Mouse (Mus musculus): ENCODE measurements at regions not wholly inside any gene's neighbourhood (a gene's known extent, or its start where the extent isn't known, plus 50 kb on each side); places are given as distances from the start of the nearest gene placed in this dataset.

- Histone ChIP-seq H3K9me3 (replicated peaks; ENCODE audit: control insufficient read depth, low read length) (no peaks in the 10 kb centered on the region), H3K4me3 (ENCODE audit: low read depth, low read length) (no peak overlapping the region), H3K4me1 (ENCODE audit: control insufficient read depth, insufficient read depth, low read length) (no peaks in the 10 kb centered on the region), H3K9ac (replicated peaks; ENCODE audit: low read length) (no peak overlapping the region), H3K27me3 (ENCODE audit: control insufficient read depth, insufficient read depth, low read length) (no peaks in the 10 kb centered on the region), H3K4me2 (ENCODE audit: low read depth, low read length) (no peak overlapping the region), H3K27ac (replicated peaks; ENCODE audit: low read depth, low read length) (no peak overlapping the region), H3K36me3 (replicated peaks; ENCODE audit: control insufficient read depth, insufficient read depth, low read depth, low read length) (no peaks in the 10 kb centered on the region)
- WGBS = 74% methylated on average over 4 of the region's 4 CpGs
- ATAC-seq (replicated peaks; ENCODE audit: insufficient number of reproducible peaks, low FRiP score, low TSS enrichment, low read depth) (no peak), DNase-seq (ENCODE audit: low spot score) (no peak)
These were observed 380.9 kb upstream of the Mctp2 start for GRCm38 (mm10) chr7:72687356-72687755.

- H3K27ac ChIP-seq (replicated peaks; ENCODE audit: low read depth, low read length) = no peak overlapping the region
- WGBS = 92% methylated on average over 3 of the region's 3 CpGs
- no peaks in the 10 kb centered on the region for H3K36me3 ChIP-seq (replicated peaks; ENCODE audit: control insufficient read depth, insufficient read depth, low read depth, low read length)
- no peak overlapping the region for H3K9ac ChIP-seq (replicated peaks; ENCODE audit: low read length)
- ATAC-seq (replicated peaks; ENCODE audit: insufficient number of reproducible peaks, low FRiP score, low TSS enrichment, low read depth) (no peak), DNase-seq (ENCODE audit: low spot score) (no peak)
- H3K9me3 ChIP-seq (replicated peaks; ENCODE audit: control insufficient read depth, low read length) = no peaks in the 10 kb centered on the region
- no peak overlapping the region for H3K4me2 ChIP-seq (ENCODE audit: low read depth, low read length)
- H3K27me3 ChIP-seq (ENCODE audit: control insufficient read depth, insufficient read depth, low read length) = no peaks in the 10 kb centered on the region
- no peaks in the 10 kb centered on the region for H3K4me1 ChIP-seq (ENCODE audit: control insufficient read depth, insufficient read depth, low read length)
- no peak overlapping the region for H3K4me3 ChIP-seq (ENCODE audit: low read depth, low read length)
These were observed 385.0 kb upstream of the Mctp2 start for GRCm38 (mm10) chr7:72691396-72691795.

GRCm38 (mm10) chr7:72691859-72692258 lies 385.5 kb upstream of the Mctp2 start:
- Histone ChIP-seq H3K4me2 (ENCODE audit: low read depth, low read length) (no peak overlapping the region), H3K4me1 (ENCODE audit: control insufficient read depth, insufficient read depth, low read length) (no peaks in the 10 kb centered on the region), H3K4me3 (ENCODE audit: low read depth, low read length) (no peak overlapping the region), H3K27ac (replicated peaks; ENCODE audit: low read depth, low read length) (no peak overlapping the region), H3K9me3 (replicated peaks; ENCODE audit: control insufficient read depth, low read length) (no peaks in the 10 kb centered on the region), H3K9ac (replicated peaks; ENCODE audit: low read length) (no peak overlapping the region), H3K27me3 (ENCODE audit: control insufficient read depth, insufficient read depth, low read length) (no peaks in the 10 kb centered on the region), H3K36me3 (replicated peaks; ENCODE audit: control insufficient read depth, insufficient read depth, low read depth, low read length) (no peaks in the 10 kb centered on the region)
- ATAC-seq (replicated peaks; ENCODE audit: insufficient number of reproducible peaks, low FRiP score, low TSS enrichment, low read depth) = no peak
- WGBS = 84% methylated on average over 9 of the region's 9 CpGs
- DNase-seq (ENCODE audit: low spot score) = no peak

GRCm38 (mm10) chr7:72696736-72697135 lies 390.3 kb upstream of the Mctp2 start:
- DNase-seq (ENCODE audit: low spot score) (no peak), ATAC-seq (replicated peaks; ENCODE audit: insufficient number of reproducible peaks, low FRiP score, low TSS enrichment, low read depth) (no peak)
- 86% methylated on average over 3 of the region's 3 CpGs for WGBS
- Histone ChIP-seq H3K9ac (replicated peaks; ENCODE audit: low read length) (no peak overlapping the region), H3K9me3 (replicated peaks; ENCODE audit: control insufficient read depth, low read length) (no peaks in the 10 kb centered on the region), H3K27me3 (ENCODE audit: control insufficient read depth, insufficient read depth, low read length) (no peaks in the 10 kb centered on the region), H3K27ac (replicated peaks; ENCODE audit: low read depth, low read length) (no peak overlapping the region), H3K4me2 (ENCODE audit: low read depth, low read length) (no peak overlapping the region), H3K4me3 (ENCODE audit: low read depth, low read length) (no peak overlapping the region), H3K4me1 (ENCODE audit: control insufficient read depth, insufficient read depth, low read length) (no peaks in the 10 kb centered on the region), H3K36me3 (replicated peaks; ENCODE audit: control insufficient read depth, insufficient read depth, low read depth, low read length) (no peaks in the 10 kb centered on the region)

GRCm38 (mm10) chr7:72703652-72704341 lies 397.4 kb upstream of the Mctp2 start:
- DNase-seq (ENCODE audit: low spot score) = peak; percentile 28

GRCm38 (mm10) chr7:72711193-72712131 lies 405.1 kb upstream of the Mctp2 start:
- H3K27me3 ChIP-seq (ENCODE audit: control insufficient read depth, insufficient read depth, low read length) = no peaks in the 10 kb centered on the region
- DNase-seq (ENCODE audit: low spot score) (peak; percentile 72), ATAC-seq (replicated peaks; ENCODE audit: insufficient number of reproducible peaks, low FRiP score, low TSS enrichment, low read depth) (peak; percentile 62; the same call in 1 of the 2 replicates)
- no peaks in the 10 kb centered on the region for H3K36me3 ChIP-seq (replicated peaks; ENCODE audit: control insufficient read depth, insufficient read depth, low read depth, low read length)
- no peak overlapping the region for H3K4me3 ChIP-seq (ENCODE audit: low read depth, low read length)
- H3K9me3 ChIP-seq (replicated peaks; ENCODE audit: control insufficient read depth, low read length) = no peaks in the 10 kb centered on the region
- no peak overlapping the region for H3K27ac ChIP-seq (replicated peaks; ENCODE audit: low read depth, low read length)
- no peak overlapping the region for H3K9ac ChIP-seq (replicated peaks; ENCODE audit: low read length)
- H3K4me2 ChIP-seq (ENCODE audit: low read depth, low read length) = no peak overlapping the region
- 52% methylated on average over 8 of the region's 8 CpGs for WGBS
- no peaks in the 10 kb centered on the region for H3K4me1 ChIP-seq (ENCODE audit: control insufficient read depth, insufficient read depth, low read length)

More at GRCm38 (mm10) chr7:72703652-72704341, 397.4 kb upstream of the Mctp2 start:
- Histone ChIP-seq H3K4me2 (ENCODE audit: low read depth, low read length) (no peak overlapping the region), H3K27me3 (ENCODE audit: control insufficient read depth, insufficient read depth, low read length) (no peaks in the 10 kb centered on the region), H3K36me3 (replicated peaks; ENCODE audit: control insufficient read depth, insufficient read depth, low read depth, low read length) (no peaks in the 10 kb centered on the region), H3K27ac (replicated peaks; ENCODE audit: low read depth, low read length) (no peak overlapping the region), H3K9ac (replicated peaks; ENCODE audit: low read length) (no peak overlapping the region), H3K4me3 (ENCODE audit: low read depth, low read length) (no peak overlapping the region), H3K9me3 (replicated peaks; ENCODE audit: control insufficient read depth, low read length) (no peaks in the 10 kb centered on the region), H3K4me1 (ENCODE audit: control insufficient read depth, insufficient read depth, low read length) (no peaks in the 10 kb centered on the region)
- no peak for ATAC-seq (replicated peaks; ENCODE audit: insufficient number of reproducible peaks, low FRiP score, low TSS enrichment, low read depth)
- WGBS = 54% methylated on average over 5 of the region's 5 CpGs

GRCm38 (mm10) chr7:72715401-72715800 lies 409.0 kb upstream of the Mctp2 start:
- WGBS = 51% methylated on average over 5 of the region's 5 CpGs
- Histone ChIP-seq H3K4me1 (ENCODE audit: control insufficient read depth, insufficient read depth, low read length) (no peaks in the 10 kb centered on the region), H3K9me3 (replicated peaks; ENCODE audit: control insufficient read depth, low read length) (no peaks in the 10 kb centered on the region), H3K27me3 (ENCODE audit: control insufficient read depth, insufficient read depth, low read length) (no peaks in the 10 kb centered on the region), H3K9ac (replicated peaks; ENCODE audit: low read length) (no peak overlapping the region), H3K27ac (replicated peaks; ENCODE audit: low read depth, low read length) (no peak overlapping the region), H3K4me3 (ENCODE audit: low read depth, low read length) (no peak overlapping the region), H3K36me3 (replicated peaks; ENCODE audit: control insufficient read depth, insufficient read depth, low read depth, low read length) (no peaks in the 10 kb centered on the region), H3K4me2 (ENCODE audit: low read depth, low read length) (no peak overlapping the region)
- DNase-seq (ENCODE audit: low spot score) (no peak), ATAC-seq (replicated peaks; ENCODE audit: insufficient number of reproducible peaks, low FRiP score, low TSS enrichment, low read depth) (no peak)

- Histone ChIP-seq H3K27ac (replicated peaks; ENCODE audit: low read depth, low read length) (no peak overlapping the region), H3K9ac (replicated peaks; ENCODE audit: low read length) (no peak overlapping the region), H3K9me3 (replicated peaks; ENCODE audit: control insufficient read depth, low read length) (no peaks in the 10 kb centered on the region), H3K4me1 (ENCODE audit: control insufficient read depth, insufficient read depth, low read length) (no peaks in the 10 kb centered on the region), H3K4me3 (ENCODE audit: low read depth, low read length) (no peak overlapping the region), H3K27me3 (ENCODE audit: control insufficient read depth, insufficient read depth, low read length) (no peaks in the 10 kb centered on the region), H3K4me2 (ENCODE audit: low read depth, low read length) (no peak overlapping the region), H3K36me3 (replicated peaks; ENCODE audit: control insufficient read depth, insufficient read depth, low read depth, low read length) (no peaks in the 10 kb centered on the region)
- ATAC-seq (replicated peaks; ENCODE audit: insufficient number of reproducible peaks, low FRiP score, low TSS enrichment, low read depth) (no peak), DNase-seq (ENCODE audit: low spot score) (no peak)
- WGBS = 48% methylated on average over 1 of the region's 1 CpGs
These were observed 409.6 kb upstream of the Mctp2 start for GRCm38 (mm10) chr7:72716051-72716450.

Data from embryonic facial prominence, embryonic 11.5 days (tissue).